21 mouse cellular contexts compared by ENCODE assay signal in the genomic region with DNA sequence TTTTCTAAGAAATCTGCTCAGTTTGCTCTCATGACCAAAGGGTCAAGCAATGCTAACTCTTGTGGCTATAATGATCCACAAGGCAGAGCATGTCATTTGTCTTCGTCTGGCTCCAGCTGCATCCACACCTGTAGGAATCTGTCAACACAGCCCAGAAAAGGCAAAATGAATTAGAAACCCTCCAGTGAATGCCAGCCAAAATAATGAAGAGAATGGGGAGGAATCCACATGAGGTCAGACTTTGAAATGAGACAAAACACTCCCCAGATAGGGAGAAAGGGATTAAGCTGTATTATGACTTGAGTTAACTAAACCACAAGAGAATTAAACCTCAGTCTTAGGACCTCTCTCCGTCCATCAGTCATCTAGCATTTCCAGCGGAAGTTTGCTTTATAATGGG.
DNase-seq lines count a peak whose midpoint lies in the region; ATAC-seq and TF ChIP-seq lines count a peak whose summit lies in the region.
"Had no signal": no experiment of that assay in that cellular context is flagged by ENCODE, and none has a peak within 500 bp of the region (broad histone marks: within the 10 kb centered on the region; RNA-seq: fewer than 3 reads in every experiment).

No protein-coding gene starts in this region.

- 44% methylated on average over 3 of the region's 3 CpGs for WGBS in embryonic facial prominence, embryonic 14.5 days
- 36% methylated on average over 3 of the region's 3 CpGs for WGBS in embryonic facial prominence, embryonic 10.5 days
- WGBS in hindbrain, embryonic 11.5 days = 30% methylated on average over 3 of the region's 3 CpGs
- WGBS in hindbrain, embryonic 13.5 days = 21% methylated on average over 3 of the region's 3 CpGs
- 54% methylated on average over 3 of the region's 3 CpGs for WGBS in neural tube, embryonic 11.5 days
- WGBS in neural tube, embryonic 15.5 days = 65% methylated on average over 3 of the region's 3 CpGs

- no peak overlapping the region for H3K9ac ChIP-seq in embryonic facial prominence, embryonic 14.5 days (ENCODE audit: low read depth, low read length)
- no peak overlapping the region for H3K9ac ChIP-seq in hindbrain, embryonic 11.5 days (ENCODE audit: low read depth, low read length)
- no peak overlapping the region for H3K9ac ChIP-seq in hindbrain, embryonic 13.5 days
- no peak overlapping the region for H3K9ac ChIP-seq in neural tube, embryonic 11.5 days (ENCODE audit: low read length)
- H3K9ac ChIP-seq in neural tube, embryonic 15.5 days (replicated peaks) = no peak overlapping the region
- H3K9ac ChIP-seq: embryonic facial prominence, embryonic 12.5 days; heart, embryonic 12.5 days had no signal

- no peaks in the 10 kb centered on the region for H3K9me3 ChIP-seq in embryonic facial prominence, embryonic 14.5 days (ENCODE audit: control insufficient read depth, low read length)
- no peaks in the 10 kb centered on the region for H3K9me3 ChIP-seq in embryonic facial prominence, embryonic 10.5 days
- no peaks in the 10 kb centered on the region for H3K9me3 ChIP-seq in hindbrain, embryonic 11.5 days (ENCODE audit: control insufficient read depth, low read length)
- no peaks in the 10 kb centered on the region for H3K9me3 ChIP-seq in hindbrain, embryonic 13.5 days
- H3K9me3 ChIP-seq in neural tube, embryonic 11.5 days (ENCODE audit: control insufficient read depth, low read length) = no peaks in the 10 kb centered on the region
- no peaks in the 10 kb centered on the region for H3K9me3 ChIP-seq in neural tube, embryonic 15.5 days (replicated peaks)
- H3K9me3 ChIP-seq: embryonic facial prominence, embryonic 12.5 days; heart, embryonic 12.5 days; hindbrain, embryonic 10.5 days had no signal

- DNase-seq in embryonic facial prominence, embryonic 14.5 days (ENCODE audit: low spot score) = peak; percentile 61
- DNase-seq in embryonic facial prominence, embryonic 10.5 days (ENCODE audit: low spot score) = no peak
- peak; percentile 26 for DNase-seq in hindbrain, embryonic 11.5 days (ENCODE audit: low spot score)
- DNase-seq in neural tube, embryonic 11.5 days (ENCODE audit: low spot score) = peak; percentile 16
- DNase-seq in urinary bladder, postnatal 14 days (ENCODE audit: low spot score) = no peak
- DNase-seq: adrenal gland, adult 8-10 months; adrenal gland, postnatal 36 days; cerebellum, adult 11 months; cerebellum, adult 8-10 months; cerebellum, postnatal 14 days; gastrocnemius, adult 2 months; gastrocnemius, postnatal 25 days had no signal

- no peaks in the 10 kb centered on the region for H3K4me1 ChIP-seq in embryonic facial prominence, embryonic 14.5 days (ENCODE audit: control insufficient read depth, insufficient read depth, low read length)
- H3K4me1 ChIP-seq in embryonic facial prominence, embryonic 10.5 days = peaks cover 9% of the 10 kb centered on the region; the same call in 1 of the 2 replicates
- no peaks in the 10 kb centered on the region for H3K4me1 ChIP-seq in hindbrain, embryonic 11.5 days (replicated peaks; ENCODE audit: control insufficient read depth, insufficient read depth, low read length)
- H3K4me1 ChIP-seq in hindbrain, embryonic 13.5 days (replicated peaks) = peaks cover 3% of the 10 kb centered on the region
- H3K4me1 ChIP-seq in neural tube, embryonic 11.5 days (ENCODE audit: control insufficient read depth, insufficient read depth, low read length) = no peaks in the 10 kb centered on the region
- H3K4me1 ChIP-seq in neural tube, embryonic 15.5 days = no peaks in the 10 kb centered on the region
- H3K4me1 ChIP-seq: heart, embryonic 12.5 days had no signal

- H3K79me2 ChIP-seq in myocyte (ENCODE audit: control insufficient read depth, insufficient read depth) = peaks cover 26% of the 10 kb centered on the region

- peak; percentile 65; the same call in 1 of the 2 replicates for ATAC-seq in embryonic facial prominence, embryonic 14.5 days (ENCODE audit: low read depth)
- ATAC-seq in hindbrain, embryonic 11.5 days (ENCODE audit: low FRiP score) = no peak
- ATAC-seq in hindbrain, embryonic 13.5 days (ENCODE audit: low FRiP score) = no peak
- ATAC-seq in neural tube, embryonic 11.5 days (ENCODE audit: insufficient read depth, low FRiP score, low TSS enrichment) = no peak
- no peak for ATAC-seq in neural tube, embryonic 15.5 days (ENCODE audit: low FRiP score)
- ATAC-seq: hindbrain, embryonic 16.5 days; inflammation-experienced regulatory T-cells, adult 6 months; intestine, postnatal 0 days had no signal

- H3ac ChIP-seq in myocyte (ENCODE audit: control insufficient read depth, insufficient read length) = no peak overlapping the region

- no peaks in the 10 kb centered on the region for H3K36me3 ChIP-seq in embryonic facial prominence, embryonic 14.5 days (ENCODE audit: control insufficient read depth, insufficient read depth, low read length)
- no peaks in the 10 kb centered on the region for H3K36me3 ChIP-seq in embryonic facial prominence, embryonic 10.5 days (replicated peaks)
- no peaks in the 10 kb centered on the region for H3K36me3 ChIP-seq in hindbrain, embryonic 11.5 days (ENCODE audit: control insufficient read depth, insufficient read depth, low read length)
- no peaks in the 10 kb centered on the region for H3K36me3 ChIP-seq in hindbrain, embryonic 13.5 days
- no peaks in the 10 kb centered on the region for H3K36me3 ChIP-seq in neural tube, embryonic 11.5 days (ENCODE audit: control insufficient read depth, insufficient read depth, low read length)
- H3K36me3 ChIP-seq in neural tube, embryonic 15.5 days = no peaks in the 10 kb centered on the region
- no peaks in the 10 kb centered on the region for H3K36me3 ChIP-seq in myocyte (ENCODE audit: control insufficient read depth, insufficient read depth)
- H3K36me3 ChIP-seq: embryonic facial prominence, embryonic 12.5 days; heart, embryonic 12.5 days; hindbrain, embryonic 10.5 days had no signal

- H3K4me2 ChIP-seq in embryonic facial prominence, embryonic 14.5 days (ENCODE audit: low read depth, low read length) = no peak overlapping the region
- no peak overlapping the region for H3K4me2 ChIP-seq in hindbrain, embryonic 11.5 days (replicated peaks; ENCODE audit: low read depth, low read length)
- H3K4me2 ChIP-seq in hindbrain, embryonic 13.5 days = no peak overlapping the region
- H3K4me2 ChIP-seq in neural tube, embryonic 11.5 days (ENCODE audit: low read depth) = no peak overlapping the region
- H3K4me2 ChIP-seq in neural tube, embryonic 15.5 days = no peak overlapping the region
- peak overlapping the region; percentile 41 for H3K4me2 ChIP-seq in myocyte (ENCODE audit: low read depth)
- H3K4me2 ChIP-seq: embryonic facial prominence, embryonic 12.5 days; heart, embryonic 12.5 days had no signal

- H3K4me3 ChIP-seq in embryonic facial prominence, embryonic 14.5 days (ENCODE audit: low read depth, low read length) = no peak overlapping the region
- H3K4me3 ChIP-seq in embryonic facial prominence, embryonic 10.5 days = no peak overlapping the region
- H3K4me3 ChIP-seq in hindbrain, embryonic 11.5 days (ENCODE audit: low read depth, low read length) = no peak overlapping the region
- H3K4me3 ChIP-seq in hindbrain, embryonic 13.5 days = no peak overlapping the region
- no peak overlapping the region for H3K4me3 ChIP-seq in neural tube, embryonic 11.5 days (ENCODE audit: low read depth, low read length)
- no peak overlapping the region for H3K4me3 ChIP-seq in neural tube, embryonic 15.5 days (replicated peaks)
- H3K4me3 ChIP-seq in myocyte = no peak overlapping the region
- H3K4me3 ChIP-seq: embryonic facial prominence, embryonic 12.5 days; gastrocnemius, adult 2 months; heart, embryonic 12.5 days; hindbrain, embryonic 10.5 days had no signal

- no peaks in the 10 kb centered on the region for H3K27me3 ChIP-seq in embryonic facial prominence, embryonic 14.5 days (replicated peaks; ENCODE audit: control insufficient read depth, insufficient read depth, low read length)
- no peaks in the 10 kb centered on the region for H3K27me3 ChIP-seq in embryonic facial prominence, embryonic 10.5 days (replicated peaks; ENCODE audit: low read depth, poor library complexity, severe bottlenecking)
- H3K27me3 ChIP-seq in hindbrain, embryonic 11.5 days (ENCODE audit: control insufficient read depth, insufficient read depth, low read length) = no peaks in the 10 kb centered on the region
- H3K27me3 ChIP-seq in hindbrain, embryonic 13.5 days = no peaks in the 10 kb centered on the region
- H3K27me3 ChIP-seq in neural tube, embryonic 11.5 days (ENCODE audit: control insufficient read depth, insufficient read depth, low read length) = no peaks in the 10 kb centered on the region
- no peaks in the 10 kb centered on the region for H3K27me3 ChIP-seq in neural tube, embryonic 15.5 days (replicated peaks)
- H3K27me3 ChIP-seq in myocyte (ENCODE audit: control insufficient read depth, insufficient read depth, insufficient read length) = no peaks in the 10 kb centered on the region
- H3K27me3 ChIP-seq: embryonic facial prominence, embryonic 12.5 days; heart, embryonic 12.5 days had no signal

- no peak overlapping the region for H3K27ac ChIP-seq in embryonic facial prominence, embryonic 14.5 days (replicated peaks; ENCODE audit: low read depth, low read length)
- no peak overlapping the region for H3K27ac ChIP-seq in embryonic facial prominence, embryonic 10.5 days (replicated peaks)
- H3K27ac ChIP-seq in hindbrain, embryonic 11.5 days (ENCODE audit: low read depth, low read length) = no peak overlapping the region
- no peak overlapping the region for H3K27ac ChIP-seq in hindbrain, embryonic 13.5 days
- H3K27ac ChIP-seq in neural tube, embryonic 11.5 days (ENCODE audit: low read depth, low read length) = no peak overlapping the region
- no peak overlapping the region for H3K27ac ChIP-seq in neural tube, embryonic 15.5 days (replicated peaks)
- H3K27ac ChIP-seq: embryonic facial prominence, embryonic 12.5 days; gastrocnemius, adult 2 months; hindbrain, embryonic 10.5 days had no signal

- TF ChIP-seq POLR2A in myocyte (IDR thresholded peaks at IDR 0.05; ENCODE audit: insufficient read length, low read depth) = no peak

TF ChIP-seq in myocyte, 11 proteins besides CTCF, POLR2A, EP300 and RAD21 (continues in another document):
- no peak for TF ChIP-seq MYOG (IDR thresholded peaks at IDR 0.05; ENCODE audit: control insufficient read depth in 1 of 3, insufficient read depth in 1 of 3, insufficient read length in 2 of 3, low read depth in 2 of 3)
- no peak for TF ChIP-seq MAX (IDR thresholded peaks at IDR 0.05; ENCODE audit: low read depth)
- TF ChIP-seq SRF (IDR thresholded peaks at IDR 0.05; ENCODE audit: control insufficient read depth, insufficient read length, low read depth) = peak; percentile 83
- no peak for TF ChIP-seq E2F4 (IDR thresholded peaks at IDR 0.05; ENCODE audit: insufficient read depth)
- no peak for TF ChIP-seq CEBPB (IDR thresholded peaks at IDR 0.05; ENCODE audit: insufficient read depth, poor library complexity, severe bottlenecking)
- TF ChIP-seq TCF12 (IDR thresholded peaks at IDR 0.05; ENCODE audit: insufficient read depth, poor library complexity, severe bottlenecking) = peak; percentile 82
- TF ChIP-seq USF1 (IDR thresholded peaks at IDR 0.05; ENCODE audit: low read depth) = no peak
- no peak for TF ChIP-seq POLR2AphosphoS2 (IDR thresholded peaks at IDR 0.05; ENCODE audit: insufficient read length, low read depth)
- peak; percentile 29 to 93 (median 93) for TF ChIP-seq MYOD1 (IDR thresholded peaks at IDR 0.05; ENCODE audit: control insufficient read depth in 1 of 3, insufficient read length in 2 of 3, low read depth in 2 of 3)

Comparison
In these comparisons a context has a peak if more than half of its experiments do, and no peak if none do; other contexts are left out.
1. DNase-seq: peak in embryonic facial prominence, embryonic 14.5 days (single experiment), hindbrain, embryonic 11.5 days (single experiment) and neural tube, embryonic 11.5 days (single experiment); none in embryonic facial prominence, embryonic 10.5 days (single experiment) and urinary bladder, postnatal 14 days (single experiment).